Mouse (Mus musculus): ENCODE measurements at regions not wholly inside any gene's neighbourhood (a gene's known extent, or its start where the extent isn't known, plus 50 kb on each side); places are given as distances from the start of the nearest gene placed in this dataset.

DNA sequence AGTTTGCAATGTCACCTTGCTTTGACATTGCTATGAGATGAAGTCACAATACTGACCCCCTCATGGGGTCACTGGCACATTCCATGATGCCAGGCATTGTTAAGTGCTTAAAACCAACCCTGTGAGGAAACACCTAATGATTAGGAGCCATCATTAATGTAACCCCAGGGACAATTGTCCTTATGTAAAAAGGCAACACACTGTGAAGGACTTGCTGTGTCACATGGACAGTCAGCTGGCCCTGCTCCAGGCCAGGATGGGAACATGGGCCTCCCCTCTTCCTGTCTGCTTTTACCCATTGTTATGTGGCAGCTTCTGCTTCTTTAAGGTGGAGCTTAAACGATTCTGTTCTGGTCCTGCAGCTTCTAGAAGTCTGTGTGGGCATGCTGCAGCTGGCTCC lies 105.7 kb upstream of the Rapgef5 start:
- no peak for DNase-seq (ENCODE audit: low read depth, low spot score)
- H3K9ac ChIP-seq (ENCODE audit: insufficient read depth, low read depth, low read length, poor library complexity, severe bottlenecking) = no peak overlapping the region
- H3K4me1 ChIP-seq (ENCODE audit: control insufficient read depth in 2 of 2, insufficient read depth in 2 of 2, low read length in 2 of 2, poor library complexity in 1 of 2) = no peaks in the 10 kb centered on the region
- H3K4me3 ChIP-seq (ENCODE audit: insufficient read depth in 1 of 2, low read depth in 1 of 2, low read length in 2 of 2, poor library complexity in 1 of 2, severe bottlenecking in 1 of 2) = no peak overlapping the region
- in situ Hi-C loops (cut with MboI; ENCODE audit: low sequenced_read_pairs in 2 of 2, unreplicated experiment in 2 of 2) = loop anchor here in 1 of 2 experiments (25.0 kb wide), 1 partner anchor 352 kb away; no protein-coding TSS in a partner anchor
- no peak for TF ChIP-seq ZNF384 (IDR thresholded peaks at IDR 0.05; ENCODE audit: low read depth, low read length)
- TF ChIP-seq CHD2 (IDR thresholded peaks at IDR 0.05; ENCODE audit: low read depth, low read length) = no peak
- no peak for TF ChIP-seq HCFC1 (IDR thresholded peaks at IDR 0.05; ENCODE audit: borderline replicate concordance, insufficient read depth, low read length)
- TF ChIP-seq ZC3H11A (IDR thresholded peaks at IDR 0.05; ENCODE audit: borderline replicate concordance, low read depth, low read length) = no peak
- no peak for TF ChIP-seq MAFK (IDR thresholded peaks at IDR 0.05; ENCODE audit: insufficient read depth, low read depth, low read length)
- H3K27ac ChIP-seq (ENCODE audit: insufficient read depth, low read depth, low read length, poor library complexity, severe bottlenecking) = no peak overlapping the region
- no peaks in the 10 kb centered on the region for H3K9me3 ChIP-seq (ENCODE audit: control insufficient read depth, insufficient read depth, low read depth, low read length)
- H3K36me3 ChIP-seq (ENCODE audit: control insufficient read depth, insufficient read depth, low read length, poor library complexity, severe bottlenecking) = no peaks in the 10 kb centered on the region

DNA sequence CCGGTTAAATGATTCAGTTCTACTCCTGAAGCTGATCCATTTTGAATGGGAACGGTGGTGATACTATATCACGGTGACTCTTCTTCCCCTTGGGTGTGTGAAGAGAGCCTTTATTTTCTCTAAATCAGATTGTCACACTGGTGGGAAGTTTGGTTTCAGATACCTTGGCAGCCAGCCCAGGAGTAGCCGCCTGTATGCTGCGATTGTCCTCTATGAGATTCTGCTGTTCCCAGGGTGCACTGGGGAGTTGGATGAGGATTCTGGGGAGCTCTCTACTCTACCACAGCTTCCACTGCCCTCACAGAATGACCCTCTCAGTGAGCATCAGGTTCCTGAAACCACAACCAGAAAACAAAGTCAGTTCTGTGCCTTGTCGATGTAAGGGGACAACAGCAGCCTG lies 104.0 kb upstream of the Rapgef5 start:
- DNase-seq (ENCODE audit: low read depth, low spot score) = no peak
- no peak overlapping the region for H3K4me3 ChIP-seq (ENCODE audit: insufficient read depth in 1 of 2, low read depth in 1 of 2, low read length in 2 of 2, poor library complexity in 1 of 2, severe bottlenecking in 1 of 2)
- no peaks in the 10 kb centered on the region for H3K36me3 ChIP-seq (ENCODE audit: control insufficient read depth, insufficient read depth, low read length, poor library complexity, severe bottlenecking)
- in situ Hi-C loops (cut with MboI; ENCODE audit: low sequenced_read_pairs in 2 of 2, unreplicated experiment in 2 of 2) = loop anchor here in 1 of 2 experiments (25.0 kb wide), 1 partner anchor 350 kb away; no protein-coding TSS in a partner anchor
- no peaks in the 10 kb centered on the region for H3K9me3 ChIP-seq (ENCODE audit: control insufficient read depth, insufficient read depth, low read depth, low read length)
- no peak overlapping the region for H3K9ac ChIP-seq (ENCODE audit: insufficient read depth, low read depth, low read length, poor library complexity, severe bottlenecking)
- no peaks in the 10 kb centered on the region for H3K4me1 ChIP-seq (ENCODE audit: control insufficient read depth in 2 of 2, insufficient read depth in 2 of 2, low read length in 2 of 2, poor library complexity in 1 of 2)
- H3K27ac ChIP-seq (ENCODE audit: insufficient read depth, low read depth, low read length, poor library complexity, severe bottlenecking) = no peak overlapping the region
- TF ChIP-seq CHD2 (IDR thresholded peaks at IDR 0.05; ENCODE audit: low read depth, low read length) (no peak), MAFK (IDR thresholded peaks at IDR 0.05; ENCODE audit: insufficient read depth, low read depth, low read length) (no peak), ZNF384 (IDR thresholded peaks at IDR 0.05; ENCODE audit: low read depth, low read length) (no peak), ZC3H11A (IDR thresholded peaks at IDR 0.05; ENCODE audit: borderline replicate concordance, low read depth, low read length) (no peak), HCFC1 (IDR thresholded peaks at IDR 0.05; ENCODE audit: borderline replicate concordance, insufficient read depth, low read length) (no peak)

DNA sequence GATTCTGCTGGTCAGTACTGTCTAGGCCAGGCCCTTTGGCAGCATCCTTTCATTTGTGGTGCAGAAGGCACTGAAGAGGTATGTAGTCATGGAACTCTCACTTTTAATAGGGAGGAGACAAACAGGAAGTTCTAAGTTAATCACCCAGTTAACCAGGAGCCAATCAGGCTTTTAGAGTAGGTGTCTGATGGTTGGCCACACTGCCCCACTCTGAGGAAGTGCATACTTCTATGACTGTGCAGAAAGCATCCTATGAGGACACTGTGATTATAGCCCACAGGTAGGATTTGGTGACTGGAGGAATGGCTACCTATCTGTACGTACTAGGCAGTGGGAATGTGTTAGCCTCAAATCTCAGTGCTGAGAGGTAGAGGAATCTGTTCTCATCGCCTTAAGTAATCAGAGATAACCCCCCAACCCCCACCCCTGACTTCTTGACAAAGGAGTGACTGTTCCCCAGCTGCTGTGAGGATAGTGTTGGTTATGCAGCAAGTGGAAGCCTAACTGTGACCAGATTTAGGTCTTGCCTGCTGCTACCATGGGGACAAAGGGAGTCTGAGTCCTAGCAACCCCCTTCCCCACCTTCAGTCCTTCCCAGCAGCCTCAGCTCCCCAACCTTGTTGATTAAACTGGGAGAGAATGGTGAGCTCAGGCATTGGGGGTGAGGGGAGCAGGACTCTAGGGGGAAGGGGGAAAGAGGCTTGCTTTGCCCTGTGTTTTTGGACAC lies 103.3 kb upstream of the Rapgef5 start:
- DNase-seq (ENCODE audit: low read depth, low spot score) = no peak
- Histone ChIP-seq H3K4me1 (ENCODE audit: control insufficient read depth in 2 of 2, insufficient read depth in 2 of 2, low read length in 2 of 2, poor library complexity in 1 of 2) (no peaks in the 10 kb centered on the region), H3K36me3 (ENCODE audit: control insufficient read depth, insufficient read depth, low read length, poor library complexity, severe bottlenecking) (no peaks in the 10 kb centered on the region), H3K4me3 (ENCODE audit: insufficient read depth in 1 of 2, low read depth in 1 of 2, low read length in 2 of 2, poor library complexity in 1 of 2, severe bottlenecking in 1 of 2) (no peak overlapping the region), H3K9ac (ENCODE audit: insufficient read depth, low read depth, low read length, poor library complexity, severe bottlenecking) (no peak overlapping the region), H3K9me3 (ENCODE audit: control insufficient read depth, insufficient read depth, low read depth, low read length) (no peaks in the 10 kb centered on the region), H3K27ac (ENCODE audit: insufficient read depth, low read depth, low read length, poor library complexity, severe bottlenecking) (no peak overlapping the region)
- TF ChIP-seq HCFC1 (IDR thresholded peaks at IDR 0.05; ENCODE audit: borderline replicate concordance, insufficient read depth, low read length) = no peak
- TF ChIP-seq ZNF384 (IDR thresholded peaks at IDR 0.05; ENCODE audit: low read depth, low read length) = no peak
- no peak for TF ChIP-seq CHD2 (IDR thresholded peaks at IDR 0.05; ENCODE audit: low read depth, low read length)
- TF ChIP-seq ZC3H11A (IDR thresholded peaks at IDR 0.05; ENCODE audit: borderline replicate concordance, low read depth, low read length) = no peak
- TF ChIP-seq MAFK (IDR thresholded peaks at IDR 0.05; ENCODE audit: insufficient read depth, low read depth, low read length) = no peak
- in situ Hi-C loops (cut with MboI; ENCODE audit: low sequenced_read_pairs in 2 of 2, unreplicated experiment in 2 of 2) = loop anchor here in 1 of 2 experiments (25.0 kb wide), 1 partner anchor 349 kb away; no protein-coding TSS in a partner anchor

DNA sequence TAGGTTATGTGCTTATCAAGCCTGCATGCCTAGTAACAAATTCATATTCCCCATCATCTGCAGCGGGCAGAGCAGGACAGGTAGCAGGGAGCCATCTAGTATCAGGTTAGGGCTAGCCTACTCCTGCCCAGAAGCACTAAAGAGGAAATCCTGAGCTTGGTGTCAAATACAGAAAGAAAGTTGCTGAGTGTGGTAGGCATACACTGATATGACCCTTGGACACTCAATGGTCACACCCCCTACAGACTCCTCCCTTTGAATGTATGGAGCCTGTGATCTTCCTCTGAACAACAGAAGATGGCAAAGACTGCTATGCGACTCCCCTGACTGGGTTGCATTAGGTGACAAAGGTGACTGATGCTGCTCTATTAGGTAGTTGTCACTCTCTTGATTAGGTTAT lies 102.3 kb upstream of the Rapgef5 start:
- in situ Hi-C loops (cut with MboI; ENCODE audit: low sequenced_read_pairs in 2 of 2, unreplicated experiment in 2 of 2) = loop anchor here in 1 of 2 experiments (25.0 kb wide), 1 partner anchor 348 kb away; no protein-coding TSS in a partner anchor
- DNase-seq (ENCODE audit: low read depth, low spot score) = no peak
- Histone ChIP-seq H3K4me1 (ENCODE audit: control insufficient read depth in 2 of 2, insufficient read depth in 2 of 2, low read length in 2 of 2, poor library complexity in 1 of 2) (no peaks in the 10 kb centered on the region), H3K9ac (ENCODE audit: insufficient read depth, low read depth, low read length, poor library complexity, severe bottlenecking) (no peak overlapping the region), H3K9me3 (ENCODE audit: control insufficient read depth, insufficient read depth, low read depth, low read length) (no peaks in the 10 kb centered on the region), H3K36me3 (ENCODE audit: control insufficient read depth, insufficient read depth, low read length, poor library complexity, severe bottlenecking) (no peaks in the 10 kb centered on the region), H3K4me3 (ENCODE audit: insufficient read depth in 1 of 2, low read depth in 1 of 2, low read length in 2 of 2, poor library complexity in 1 of 2, severe bottlenecking in 1 of 2) (no peak overlapping the region), H3K27ac (ENCODE audit: insufficient read depth, low read depth, low read length, poor library complexity, severe bottlenecking) (no peak overlapping the region)
- TF ChIP-seq ZC3H11A (IDR thresholded peaks at IDR 0.05; ENCODE audit: borderline replicate concordance, low read depth, low read length) = no peak
- TF ChIP-seq ZNF384 (IDR thresholded peaks at IDR 0.05; ENCODE audit: low read depth, low read length) = no peak
- TF ChIP-seq MAFK (IDR thresholded peaks at IDR 0.05; ENCODE audit: insufficient read depth, low read depth, low read length) = no peak
- no peak for TF ChIP-seq HCFC1 (IDR thresholded peaks at IDR 0.05; ENCODE audit: borderline replicate concordance, insufficient read depth, low read length)
- TF ChIP-seq CHD2 (IDR thresholded peaks at IDR 0.05; ENCODE audit: low read depth, low read length) = no peak

Data from ES-E14 (cell line).